Mouse (Mus musculus) macrophage (primary cell): ENCODE results near the gene Gzmg. TPM values are rescaled to one million over a fixed set of nuclear protein-coding genes. Genes with fewer than 3 reads are reported as not detected.
"Not testable (repeated sequence)": the region's sequence is repeated elsewhere in the genome, so short reads cannot be mapped to it uniquely, and the experiment has no call there.

ENCODE experiments used
- H3K27ac ChIP-seq: fragments of 350-480 bp; formaldehyde crosslinking; 2 replicates; pipeline ENCODE4 v1.9.0; 2021
- H3K36me3 ChIP-seq: fragments of 350-480 bp; formaldehyde crosslinking; 2 replicates; pipeline ENCODE4 v1.9.0; 2021; ENCODE audit errors: inconsistent target
- H3K4me3 ChIP-seq: fragments of 350-480 bp; formaldehyde crosslinking; 2 replicates; pipeline ENCODE4 v1.9.0; 2021; ENCODE audit errors: inconsistent target
- H3K79me2 ChIP-seq: fragments of 350-480 bp; formaldehyde crosslinking; 2 replicates; pipeline ENCODE4 v1.9.0; 2021; ENCODE audit errors: inconsistent target
- WGBS: methylation state at CpG from one replicate; pipeline ENCODE4 v1.1.7; 2026; ENCODE audit warnings: inconsistent platforms; ENCODE audit not compliant: missing documents; 5-methylcytosine and 5-hydroxymethylcytosine counted together
- polyA plus RNA-seq: library from polyadenylated mRNA; stranded (reverse); fragments of 250-400 nt; gene quantifications from 3 replicates; pipeline ENCODE4 v1.2.4, GENCODE M21; 2018; ENCODE audit warnings: inconsistent platforms

The Gzmg gene
- polyA plus RNA-seq, 1 experiment from 2014 or later, result not detected

DNA sequence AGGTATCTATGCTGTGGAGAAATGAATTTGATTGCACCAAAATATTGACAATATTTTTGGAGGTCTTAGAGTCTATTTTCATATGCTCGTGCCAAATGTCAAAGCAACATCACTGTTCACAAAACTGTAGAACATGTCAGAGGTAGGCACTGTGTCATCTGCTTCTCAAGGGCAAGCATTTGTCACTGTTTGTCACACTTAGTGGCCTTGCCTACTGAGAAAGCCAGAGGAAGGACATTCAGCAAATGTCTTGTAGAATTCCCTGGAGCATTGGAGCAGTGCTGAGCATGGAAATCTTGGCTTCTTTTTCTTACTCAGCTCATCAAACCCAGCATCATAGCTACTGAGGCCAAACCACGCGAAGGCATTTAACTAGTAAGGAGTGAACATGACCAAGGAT is 35.9 kb downstream of the Gzmg start:
- no peak overlapping the region for H3K4me3 ChIP-seq
- WGBS, result 75% methylated on average over 3 of the region's 3 CpGs
- H3K79me2 ChIP-seq, result no peaks in the 10 kb centered on the region
- H3K27ac ChIP-seq, result no peak overlapping the region
- H3K36me3 ChIP-seq, result no peaks in the 10 kb centered on the region

DNA sequence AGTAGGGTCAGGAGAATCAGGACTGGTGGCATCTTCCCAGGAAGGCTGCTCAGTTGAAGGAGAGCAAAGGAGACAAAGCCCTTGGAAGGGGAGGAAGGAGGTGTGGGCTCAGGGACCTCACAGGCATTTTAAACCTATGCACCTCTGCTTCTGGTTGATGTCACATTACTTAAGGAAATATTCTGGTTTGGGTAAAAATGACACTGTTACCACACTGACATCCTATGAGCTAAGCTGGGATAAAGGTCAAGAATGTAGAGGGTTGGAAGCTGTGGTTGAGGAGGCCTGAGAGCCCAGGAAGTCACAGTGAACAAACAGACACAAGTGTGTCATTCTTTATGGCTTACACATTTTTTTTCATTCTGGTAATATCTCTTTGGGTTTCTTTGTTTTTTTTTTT is 38.9 kb downstream of the Gzmg start, which contains the start of gene Gzme:
Gzme (minus strand) TSS at position 101 of the 400 bp plus-strand sequence.
- H3K4me3 ChIP-seq, result no peak within 1 kb of the TSS

DNA sequence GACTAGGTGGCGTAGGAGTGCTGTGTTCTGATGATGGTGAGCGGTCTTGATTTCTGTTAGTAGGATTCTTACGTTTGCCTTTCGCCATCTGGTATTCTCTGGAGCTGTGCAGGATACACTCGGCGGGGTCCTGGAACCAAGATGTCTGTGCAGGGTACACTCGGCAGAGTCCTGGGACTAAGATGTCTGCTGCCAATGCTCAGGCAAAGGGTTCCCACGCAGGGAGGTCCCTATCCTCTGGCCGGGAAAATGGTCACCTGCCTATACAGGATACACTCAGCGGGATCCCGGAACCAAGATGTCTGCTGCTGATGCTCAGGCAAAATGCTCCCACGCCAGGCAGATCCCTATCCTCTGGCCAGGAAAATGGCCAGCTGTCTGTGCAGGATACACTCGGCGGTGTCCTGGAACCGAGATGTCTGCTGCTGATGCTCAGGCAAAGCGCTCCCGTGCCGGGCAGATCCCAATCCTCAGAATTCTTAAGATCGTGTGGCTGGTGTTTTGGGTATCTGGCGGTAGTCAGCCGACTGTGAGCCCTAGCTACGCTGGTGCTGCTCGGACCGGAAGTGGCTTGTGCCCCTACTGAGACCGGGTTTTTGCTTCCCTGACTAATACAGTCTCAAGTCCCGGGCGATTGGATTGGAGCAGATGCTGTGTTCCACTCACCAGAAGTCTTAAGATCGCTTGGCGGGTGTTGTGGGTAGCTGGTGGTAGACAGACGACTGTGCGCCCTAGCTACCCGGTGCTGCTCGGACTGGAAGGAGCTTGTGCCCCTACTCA is 43.7 kb downstream of the Gzmg start:
- 97% methylated on average over 21 of the region's 33 CpGs for WGBS
- H3K36me3 ChIP-seq, H3K27ac ChIP-seq, H3K79me2 ChIP-seq, H3K4me3 ChIP-seq: not testable (repeated sequence)

More for the DNA sequence above, 38.9 kb downstream of the Gzmg start, which contains the start of gene Gzme:
- no peak within 1 kb of the TSS for H3K27ac ChIP-seq
- no peaks in the 10 kb centered on the region for H3K36me3 ChIP-seq
- H3K79me2 ChIP-seq, result no peaks in the 10 kb centered on the region

Other genes with a start within 250 kb of the Gzmg start
- gene Cma1, start 214.9 kb downstream of the Gzmg start, polyA plus RNA-seq, result not detected in 3 replicates
- not detected in 3 replicates for gene Cma2, start 208.6 kb downstream of the Gzmg start, polyA plus RNA-seq
- gene Mcpt1, start 141.6 kb downstream of the Gzmg start, polyA plus RNA-seq, result not detected in 3 replicates
- gene Mcpt9, start 129.1 kb downstream of the Gzmg start, polyA plus RNA-seq, result not detected in 3 replicates
- not detected in 3 replicates for gene Mcpt2, start 117.5 kb downstream of the Gzmg start, polyA plus RNA-seq
- gene Mcpt4, start 97.3 kb downstream of the Gzmg start, polyA plus RNA-seq, result not detected in 3 replicates
- gene Mcpt8, start 74.3 kb downstream of the Gzmg start, polyA plus RNA-seq, result 0.23 TPM in 1 of 3 replicates, not detected in the others
- gene Ctsg, start 57.0 kb downstream of the Gzmg start, polyA plus RNA-seq, result 0.37 to 1.1 TPM in 2 of 3 replicates, not detected in the other
- not detected in 3 replicates for gene Gzme, start 39.0 kb downstream of the Gzmg start, polyA plus RNA-seq
- not detected in 3 replicates for gene Gzmd, start 27.0 kb downstream of the Gzmg start, polyA plus RNA-seq
- gene Gzmn, start 15.0 kb upstream of the Gzmg start, polyA plus RNA-seq, result not detected in 3 replicates
- gene Gzmf, start 51.8 kb upstream of the Gzmg start, polyA plus RNA-seq, result not detected in 3 replicates
- gene Gzmc, start 75.1 kb upstream of the Gzmg start, polyA plus RNA-seq, result not detected in 3 replicates
- 0.16 TPM in 1 of 3 replicates, not detected in the others for gene Gzmb, start 102.7 kb upstream of the Gzmg start, polyA plus RNA-seq
- not detected in 3 replicates for gene Atp12a, start 205.5 kb upstream of the Gzmg start, polyA plus RNA-seq
- 0.77 to 0.98 TPM (median 0.85 TPM) in 3 replicates for gene Rnf17, start 243.0 kb upstream of the Gzmg start, polyA plus RNA-seq